Mouse (Mus musculus) ES-E14 (cell line): ENCODE data around the gene Dst.

Experiments used
- CHD2 ChIP-seq: IDR thresholded peaks from 2 replicates; pipeline ENCODE4 v1.6.1; 2014; ENCODE audit warnings: mild to moderate bottlenecking, low read depth, low read length, inconsistent platforms
- HCFC1 ChIP-seq: IDR thresholded peaks from 2 replicates; pipeline ENCODE4 v1.6.1; 2012; ENCODE audit warnings: low read length, inconsistent platforms, borderline replicate concordance; ENCODE audit not compliant: insufficient read depth
- MAFK ChIP-seq: IDR thresholded peaks from 2 replicates; pipeline ENCODE4 v1.6.1; 2014; ENCODE audit warnings: mild to moderate bottlenecking, low read depth, low read length, inconsistent platforms; ENCODE audit not compliant: insufficient read depth
- ZC3H11A ChIP-seq: IDR thresholded peaks from 2 replicates; pipeline ENCODE4 v1.6.1; 2012; ENCODE audit warnings: low read depth, mild to moderate bottlenecking, inconsistent platforms, low read length, borderline replicate concordance
- ZNF384 ChIP-seq: IDR thresholded peaks from 2 replicates; pipeline ENCODE4 v1.6.1; 2012; ENCODE audit warnings: low read depth, low read length, inconsistent platforms

DNA sequence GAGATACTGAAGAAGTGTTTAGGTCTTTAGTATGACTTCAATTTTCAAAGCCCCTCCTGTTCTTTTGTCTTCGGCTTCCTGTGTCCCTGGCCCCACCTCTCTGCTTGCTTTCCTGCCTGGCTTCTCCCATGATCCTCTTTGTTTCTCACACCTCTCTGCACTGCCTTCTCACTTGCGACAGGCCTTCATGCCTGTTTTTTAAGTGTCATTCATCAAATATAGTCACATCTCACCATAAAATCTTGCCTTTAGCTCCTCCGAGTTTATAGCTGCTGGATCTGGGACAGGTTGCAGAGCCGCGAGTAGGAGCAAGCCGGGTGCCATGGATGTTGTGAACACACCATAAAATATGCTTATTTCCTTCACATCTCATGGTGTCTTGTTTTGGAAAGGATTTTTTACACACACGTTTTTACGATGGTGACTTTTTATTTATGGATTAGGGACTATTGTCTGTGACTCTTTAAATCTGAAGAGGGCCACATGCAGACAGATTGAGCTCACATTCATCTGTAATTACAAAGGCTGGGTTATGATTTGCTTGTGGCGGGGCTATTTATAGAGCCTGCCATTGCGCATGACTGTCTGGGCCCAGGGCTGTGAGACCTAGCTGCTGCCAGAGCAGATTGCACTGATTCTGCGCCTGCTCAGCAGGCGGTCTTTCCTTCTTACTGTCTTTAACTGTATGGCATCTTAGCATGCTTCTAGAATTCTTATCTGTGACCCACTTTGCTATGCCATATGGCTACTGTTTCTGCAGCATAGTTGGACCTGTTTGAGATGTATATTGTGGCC, 38.8 kb downstream of the Dst start:
- TF ChIP-seq ZNF384, result no peak
- no peak for TF ChIP-seq CHD2
- no peak for TF ChIP-seq HCFC1
- TF ChIP-seq MAFK, result no peak
- TF ChIP-seq ZC3H11A, result no peak
